Mouse (Mus musculus): ENCODE measurements around the gene Selp. TPM values are rescaled to one million over a fixed set of nuclear protein-coding genes. Genes with fewer than 3 reads are reported as not detected.

Selp gene
- 10 to 100 TPM in 1 of 2 experiments, 1 to 10 TPM in 1; 1.2 to 10.3 TPM for polyA plus RNA-seq (2017; shearing (Covaris generic))

DNA sequence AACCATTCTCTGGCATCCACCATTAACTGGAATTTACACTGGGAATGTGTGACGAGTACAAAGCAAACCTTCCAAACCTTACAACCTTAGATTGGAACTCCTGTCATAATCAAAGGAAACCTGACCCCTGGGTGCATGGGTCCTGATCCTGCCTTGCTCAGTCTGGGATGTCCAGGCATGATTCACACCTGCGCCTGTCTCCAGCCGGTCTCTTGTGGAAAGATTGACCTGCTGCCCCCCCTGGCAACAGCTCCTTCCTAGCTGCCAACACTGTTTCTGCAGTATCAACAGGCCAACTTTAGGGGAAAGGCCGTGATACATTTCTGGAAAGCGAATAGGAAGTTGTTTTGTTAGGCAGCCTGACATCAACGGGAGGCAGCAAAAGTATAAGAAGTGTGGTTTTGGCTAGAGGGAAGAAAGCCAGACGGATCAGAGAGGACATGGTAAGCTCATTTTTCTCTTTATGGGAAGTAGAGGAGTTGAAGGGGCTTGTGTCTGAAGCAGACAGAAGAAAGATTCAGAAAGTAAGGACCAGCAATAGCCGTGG lies at the start of gene Selp:
Gene Selp, plus strand, starts transcription at position 318 of the 547 bp plus-strand sequence.

DNA sequence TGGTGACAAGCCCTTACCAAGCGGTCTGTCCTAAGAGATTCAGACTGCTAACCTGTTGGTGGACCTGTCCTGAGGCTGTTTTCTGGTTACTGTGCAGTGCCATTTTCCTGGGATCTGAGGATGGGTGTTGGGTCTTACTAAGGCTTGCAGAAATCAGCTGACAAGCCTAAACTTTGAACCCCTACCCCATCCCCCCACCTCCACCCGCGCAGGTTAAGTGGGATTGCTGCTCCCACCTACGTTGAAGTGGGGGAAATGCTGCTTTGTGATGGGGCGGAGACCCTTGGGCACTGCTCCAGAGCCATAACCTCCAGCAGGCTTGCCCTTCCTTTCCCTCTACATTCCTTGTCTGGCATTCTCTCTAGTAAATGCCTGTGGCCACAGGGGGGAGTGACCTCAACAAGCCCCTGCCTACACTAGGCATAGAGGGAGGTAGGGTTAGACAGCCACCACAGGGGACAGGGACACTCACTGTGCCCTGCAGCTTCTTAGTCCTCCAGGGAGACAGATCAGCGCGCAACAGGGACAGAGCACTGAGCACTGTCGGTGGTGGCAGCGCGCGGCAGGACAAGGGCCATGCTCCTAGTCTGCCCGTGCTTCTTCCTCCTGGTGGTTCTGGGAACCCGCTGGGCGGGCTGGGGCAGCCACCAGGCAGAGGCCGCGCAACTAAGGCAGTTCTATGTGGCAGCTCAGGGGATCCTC lies 36.5 kb downstream of the Selp start, which contains the start of gene F5:
Gene F5, plus strand, starts transcription at position 452 of the 702 bp plus-strand sequence.

Other genes with a start within 250 kb of the Selp start
- gene Scyl3, start 186.2 kb upstream of the Selp start, polyA plus RNA-seq (2017; shearing (Covaris generic)) = 10 to 100 TPM; 41.7 to 44.2 TPM
- 1 to 10 TPM; 2.7 to 3.3 TPM for gene BC055324, start 120.5 kb upstream of the Selp start, polyA plus RNA-seq (2017; shearing (Covaris generic))
- gene Mettl18, start 120.4 kb upstream of the Selp start, polyA plus RNA-seq (2017; shearing (Covaris generic)) = 10 to 100 TPM; 10.6 to 18.9 TPM
- under 1 TPM; 0.29 to 0.33 TPM for gene Sele, start 67.0 kb upstream of the Selp start, polyA plus RNA-seq (2017; shearing (Covaris generic))
- gene Sell, start 53.3 kb upstream of the Selp start, polyA plus RNA-seq (2017; shearing (Covaris generic)) = 100 to 1,000 TPM; 764 to 994 TPM
- gene F5, start 36.6 kb downstream of the Selp start, polyA plus RNA-seq (2017; shearing (Covaris generic)) = under 1 TPM; 0.06 to 0.44 TPM
- 1 to 10 TPM; 6.2 to 6.9 TPM for gene Slc19a2, start 133.8 kb downstream of the Selp start, polyA plus RNA-seq (2017; shearing (Covaris generic))
- 1 to 10 TPM; 6.2 to 9.7 TPM for gene Ccdc181, start 160.3 kb downstream of the Selp start, polyA plus RNA-seq (2017; shearing (Covaris generic))
- gene Nme7, start 188.9 kb downstream of the Selp start, polyA plus RNA-seq (2017; shearing (Covaris generic)) = 10 to 100 TPM; 11.5 to 14.5 TPM
- gene Blzf1, start 192.2 kb downstream of the Selp start, polyA plus RNA-seq (2017; shearing (Covaris generic)) = 10 to 100 TPM; 14.8 to 21.0 TPM

Measured in activated CD4-positive, CD25-positive, alpha-beta regulatory T cell (primary cell).